Mouse (Mus musculus) fat pad, adult 2 months (tissue): ENCODE data around the gene Itk.

Experiments
- DNase-seq: peaks from one replicate; pipeline ENCODE4 v3.0.0-alpha.2; 2011; ENCODE audit warnings: low read depth, low spot score; ENCODE audit errors: extremely low read depth

Itk gene

GRCm38 (mm10) chr11:46362061-46363022 lies 27.0 kb downstream of the Itk start:
- no peak for DNase-seq

- no peak for DNase-seq
Observed at GRCm38 (mm10) chr11:46360991-46361665, 28.2 kb downstream of the Itk start.

DNA sequence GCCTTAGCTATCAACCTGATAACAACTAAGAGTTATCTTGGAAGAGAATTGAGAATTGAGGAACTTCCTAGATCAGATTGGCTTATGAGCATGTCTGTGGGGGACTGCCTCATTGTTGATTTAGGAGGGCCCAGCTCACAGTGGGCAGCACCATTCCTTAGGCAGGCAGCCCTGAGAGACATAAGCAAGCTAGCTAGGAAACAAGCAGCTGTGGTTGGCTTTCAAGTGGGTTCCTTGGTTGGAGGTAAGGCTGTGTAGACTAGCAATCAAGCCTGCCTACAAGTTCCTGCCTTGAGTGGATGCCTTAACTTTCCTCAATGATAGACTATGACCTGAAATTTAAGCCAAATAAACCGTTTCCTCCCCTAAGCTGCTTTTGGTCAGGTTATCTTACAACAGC lies 30.9 kb downstream of the Itk start:
- DNase-seq: no peak

GRCm38 (mm10) chr11:46349681-46350410 lies 39.5 kb downstream of the Itk start:
- no peak for DNase-seq

- no peak for DNase-seq
Observed at GRCm38 (mm10) chr11:46348416-46348815, 40.9 kb downstream of the Itk start.

GRCm38 (mm10) chr11:46347756-46348155 lies 41.6 kb downstream of the Itk start:
- no peak for DNase-seq

GRCm38 (mm10) chr11:46343886-46344546 lies 45.3 kb downstream of the Itk start:
- no peak for DNase-seq

- no peak for DNase-seq
Observed at GRCm38 (mm10) chr11:46341960-46342359, 47.4 kb downstream of the Itk start.

GRCm38 (mm10) chr11:46336020-46336419 lies 53.3 kb downstream of the Itk start:
- DNase-seq: no peak

GRCm38 (mm10) chr11:46332217-46332616 lies 57.1 kb downstream of the Itk start:
- no peak for DNase-seq

DNA sequence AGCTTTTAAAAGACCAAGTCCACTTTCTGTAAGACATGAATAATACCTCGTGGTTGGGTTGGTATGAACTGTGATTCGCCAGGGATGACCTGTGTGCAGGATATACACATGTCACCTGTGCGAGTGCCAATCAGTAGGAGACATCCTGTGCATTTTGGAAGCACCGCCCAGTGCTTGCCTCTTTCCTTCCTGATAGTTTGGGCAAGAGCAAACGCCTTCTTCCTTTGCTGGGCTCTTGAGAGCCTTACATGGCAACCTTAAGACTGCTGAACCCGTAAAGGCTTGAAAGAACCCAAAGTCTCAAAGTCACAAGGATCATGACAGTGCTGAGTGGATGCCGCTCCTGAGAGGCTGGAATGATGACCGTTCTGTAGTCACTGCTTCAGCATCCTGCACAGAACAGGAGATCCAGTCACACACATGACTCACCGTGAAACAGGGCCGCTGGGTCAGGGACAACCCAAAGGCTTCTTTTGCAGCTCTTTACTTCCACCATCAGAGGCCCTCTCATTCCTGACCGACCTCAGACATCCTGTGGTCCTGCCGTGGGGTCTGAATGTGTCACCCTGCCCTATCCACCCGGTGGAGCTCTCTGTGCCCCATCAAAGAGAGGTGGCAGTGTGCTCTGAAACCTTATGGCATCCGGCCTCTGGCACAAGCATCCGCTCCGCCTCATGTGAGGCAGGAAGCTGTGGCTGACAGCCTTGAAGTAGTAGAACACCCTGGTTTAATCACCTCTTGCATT lies 62.9 kb downstream of the Itk start:
- DNase-seq: no peak

GRCm38 (mm10) chr11:46321559-46321958 lies 67.8 kb downstream of the Itk start:
- DNase-seq: no peak

DNA sequence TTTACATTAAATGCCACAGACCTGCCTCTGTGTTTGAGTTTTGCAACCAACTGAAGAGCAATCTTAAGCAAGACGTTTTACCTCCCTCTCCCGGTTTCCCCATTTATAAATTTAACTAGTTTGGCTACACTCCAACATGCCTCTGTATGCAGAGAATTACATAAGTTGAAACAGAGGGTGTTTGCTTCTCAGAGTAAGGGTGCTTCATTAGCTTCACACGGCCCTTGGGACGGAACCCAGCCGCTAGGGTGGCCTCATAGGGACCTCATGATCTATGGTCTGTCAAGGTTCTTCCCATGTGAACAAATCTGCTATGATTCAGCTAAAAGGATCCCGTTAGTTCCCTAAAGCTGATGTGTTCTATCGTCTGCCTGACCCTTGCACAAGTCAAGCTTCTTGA lies 74.8 kb downstream of the Itk start:
- no peak for DNase-seq

- DNase-seq: no peak
Observed at GRCm38 (mm10) chr11:46313851-46314250, 75.5 kb downstream of the Itk start.

DNA sequence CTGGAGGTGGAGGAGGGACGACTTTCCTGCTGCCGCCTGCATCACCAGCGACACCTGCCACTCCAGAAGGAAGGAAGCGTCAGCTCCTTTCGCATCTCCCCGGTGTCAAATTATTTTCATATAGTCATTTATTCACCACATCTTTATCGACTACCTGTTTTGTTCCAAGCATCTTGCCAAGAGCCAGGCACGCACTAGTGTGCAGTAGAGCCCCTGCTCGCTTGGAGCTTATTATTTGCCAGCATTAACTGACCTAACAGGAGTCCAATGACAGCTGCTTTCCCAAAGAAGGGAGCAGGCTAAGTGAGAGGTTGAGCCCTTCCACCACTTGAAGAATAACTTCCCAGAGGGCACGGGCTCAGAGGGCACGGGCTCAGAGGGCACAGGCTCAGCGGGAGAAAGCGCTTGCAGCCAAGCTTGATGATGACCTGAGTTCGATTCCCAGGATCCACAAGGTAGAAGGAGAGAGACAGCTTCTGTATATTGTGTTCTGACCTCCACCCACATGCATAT lies 76.7 kb downstream of the Itk start, which contains the start of gene Cyfip2:
Cyfip2 (minus strand) TSS at position 337 of the 513 bp plus-strand sequence.
- no peak for DNase-seq

- DNase-seq: no peak
Observed at GRCm38 (mm10) chr11:46311703-46312522, 77.4 kb downstream of the Itk start.

- DNase-seq: no peak
Observed at GRCm38 (mm10) chr11:46311181-46311702, 78.1 kb downstream of the Itk start.

DNA sequence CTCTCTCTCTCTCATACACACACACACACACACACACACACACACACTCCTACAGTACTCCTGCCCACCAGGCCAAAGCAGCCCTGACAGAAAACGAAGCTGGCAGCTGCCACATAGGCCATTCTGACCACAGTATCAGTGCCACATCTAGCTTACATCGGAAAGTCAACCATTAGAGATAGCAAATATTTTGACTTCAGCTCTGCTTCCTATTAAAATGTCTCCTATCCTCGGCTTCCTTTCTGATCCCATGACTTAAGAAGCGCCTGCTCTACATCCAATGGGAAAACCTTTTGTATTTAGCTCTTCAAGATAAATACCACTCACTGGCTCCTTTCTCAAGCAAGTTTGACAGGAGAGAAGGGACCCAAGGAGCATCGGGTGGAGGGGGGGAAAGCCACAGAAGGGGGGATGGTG lies 78.7 kb downstream of the Itk start:
- DNase-seq: no peak
